Mouse (Mus musculus) MEL (cell line): ENCODE measurements around the gene Tnxb.

Experiments
- BHLHE40 ChIP-seq: IDR thresholded peaks from 2 replicates; pipeline ENCODE4 v1.6.1; 2012; ENCODE audit warnings: low read depth, mild to moderate bottlenecking, inconsistent platforms, low read length, improper control_type of control experiment, borderline replicate concordance
- CHD2 ChIP-seq: IDR thresholded peaks from 2 replicates; pipeline ENCODE4 v1.6.1; 2011; ENCODE audit warnings: low read length, improper control_type of control experiment
- CTCF ChIP-seq, 3 experiments: IDR thresholded peaks in 2 of 3; conservative IDR thresholded peaks in 1 of 3; 2 replicates each; pipeline ENCODE4 v1.5.1; 2011 to 2012; ENCODE audit warnings: low read length in 3 of 3, low read depth in 2 of 3, mild to moderate bottlenecking in 2 of 3, improper control_type of control experiment in 1 of 3, inconsistent platforms in 1 of 3, mixed read lengths in 1 of 3, moderate library complexity in 1 of 3; ENCODE audit not compliant: control insufficient read depth in 1 of 3, insufficient read depth in 1 of 3, poor library complexity in 1 of 3, severe bottlenecking in 1 of 3
- EP300 ChIP-seq, 2 experiments: IDR thresholded peaks; 2 replicates each; pipeline ENCODE4 v1.6.1; 2011; ENCODE audit warnings: improper control_type of control experiment in 2 of 2, low read length in 2 of 2, low read depth in 1 of 2, mild to moderate bottlenecking in 1 of 2
- ETS1 ChIP-seq: IDR thresholded peaks from 2 replicates; pipeline ENCODE4 v1.6.1; 2012; ENCODE audit warnings: low read depth, mild to moderate bottlenecking, inconsistent platforms, low read length, improper control_type of control experiment, moderate library complexity
- KAT2A ChIP-seq: conservative IDR thresholded peaks from 2 replicates; pipeline ENCODE4 v1.6.1; 2012; ENCODE audit warnings: low read depth, low read length, improper control_type of control experiment, inconsistent platforms
- NELFE ChIP-seq: IDR thresholded peaks from 2 replicates; pipeline ENCODE4 v1.6.1; 2011; ENCODE audit warnings: low read depth, low read length, improper control_type of control experiment
- TAL1 ChIP-seq: IDR thresholded peaks from 2 replicates; pipeline ENCODE4 v1.6.1; 2012; ENCODE audit warnings: mild to moderate bottlenecking, inconsistent platforms, low read length, moderate library complexity, mixed read lengths
- TBP ChIP-seq: IDR thresholded peaks from 2 replicates; pipeline ENCODE4 v1.8.0; 2011; ENCODE audit warnings: low read depth, low read length, improper control_type of control experiment
- USF2 ChIP-seq, 2 experiments: IDR thresholded peaks; 2 replicates each; pipeline ENCODE4 v1.6.1; 2011 to 2012; ENCODE audit warnings: improper control_type of control experiment in 2 of 2, low read length in 2 of 2, borderline replicate concordance in 1 of 2, inconsistent platforms in 1 of 2, low read depth in 1 of 2, mild to moderate bottlenecking in 1 of 2; ENCODE audit not compliant: insufficient read depth in 1 of 2

GRCm38 (mm10) chr17:34629221-34629751, 41.0 kb upstream of the Tnxb start, which contains the start of gene Prrt1:
- TF ChIP-seq TBP = no peak
- TF ChIP-seq CTCF (IDR thresholded peaks at IDR 0.05 in 2 of 3, conservative IDR thresholded peaks at IDR 0.05 in 1 of 3; ENCODE audit: control insufficient read depth in 1 of 3, insufficient read depth in 1 of 3, low read depth in 2 of 3, low read length in 3 of 3, poor library complexity in 1 of 3, severe bottlenecking in 1 of 3) = no peak
- TF ChIP-seq KAT2A = no peak
- TF ChIP-seq EP300 (IDR thresholded peaks at IDR 0.05; ENCODE audit: low read depth in 1 of 2, low read length in 2 of 2) = no peak
- TF ChIP-seq TAL1 = no peak
- no peak for TF ChIP-seq NELFE
- no peak for TF ChIP-seq BHLHE40
- TF ChIP-seq ETS1 = no peak
- TF ChIP-seq USF2 (IDR thresholded peaks at IDR 0.05; ENCODE audit: borderline replicate concordance in 1 of 2, insufficient read depth in 1 of 2, low read depth in 1 of 2, low read length in 2 of 2) = no peak
- TF ChIP-seq CHD2 = no peak
